Mouse (Mus musculus): ENCODE measurements around the gene Hspb6. TPM values are rescaled to one million over a fixed set of nuclear protein-coding genes. Genes with fewer than 3 reads are reported as not detected.

Gene Hspb6
- polyA plus RNA-seq, 1 experiment from 2014 or later: 27.0 TPM

DNA sequence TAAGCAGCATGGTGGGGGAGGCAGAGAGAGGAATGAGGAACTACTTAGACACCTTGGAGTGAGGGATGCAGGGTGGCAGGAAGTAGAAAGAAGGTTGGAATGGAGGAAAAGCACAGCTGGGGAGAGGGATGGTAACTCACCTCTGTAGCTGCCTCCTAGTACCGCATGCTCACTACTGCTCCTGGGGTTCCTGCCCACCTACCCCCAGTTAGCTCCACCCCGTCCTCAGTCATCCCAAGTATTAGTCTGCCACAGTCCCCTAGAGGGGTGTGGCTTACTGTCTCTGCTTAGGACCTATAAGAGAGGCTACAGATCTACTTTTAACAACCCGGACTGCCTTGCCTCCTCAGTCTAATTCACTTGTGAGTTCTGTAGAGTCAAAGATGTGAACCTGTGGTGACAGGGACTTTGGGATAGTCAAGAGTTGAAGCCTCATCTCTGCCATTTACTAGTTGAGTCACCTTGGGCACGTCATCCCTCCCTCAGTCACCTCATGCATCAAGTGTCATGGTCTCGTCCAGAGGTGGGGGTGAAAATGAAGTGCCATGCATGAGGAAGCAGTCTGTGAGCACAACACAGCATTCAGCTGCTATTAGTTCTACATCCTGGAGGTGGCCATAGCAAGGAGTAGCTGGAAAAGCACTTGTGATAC is 40.9 kb downstream of the Hspb6 start:
- whole genome bisulfite sequencing: 23% methylated on average over 5 of the region's 5 CpGs
- DNase-seq (ENCODE audit: low spot score) (peak; percentile 47), ATAC-seq (no peak)

DNA sequence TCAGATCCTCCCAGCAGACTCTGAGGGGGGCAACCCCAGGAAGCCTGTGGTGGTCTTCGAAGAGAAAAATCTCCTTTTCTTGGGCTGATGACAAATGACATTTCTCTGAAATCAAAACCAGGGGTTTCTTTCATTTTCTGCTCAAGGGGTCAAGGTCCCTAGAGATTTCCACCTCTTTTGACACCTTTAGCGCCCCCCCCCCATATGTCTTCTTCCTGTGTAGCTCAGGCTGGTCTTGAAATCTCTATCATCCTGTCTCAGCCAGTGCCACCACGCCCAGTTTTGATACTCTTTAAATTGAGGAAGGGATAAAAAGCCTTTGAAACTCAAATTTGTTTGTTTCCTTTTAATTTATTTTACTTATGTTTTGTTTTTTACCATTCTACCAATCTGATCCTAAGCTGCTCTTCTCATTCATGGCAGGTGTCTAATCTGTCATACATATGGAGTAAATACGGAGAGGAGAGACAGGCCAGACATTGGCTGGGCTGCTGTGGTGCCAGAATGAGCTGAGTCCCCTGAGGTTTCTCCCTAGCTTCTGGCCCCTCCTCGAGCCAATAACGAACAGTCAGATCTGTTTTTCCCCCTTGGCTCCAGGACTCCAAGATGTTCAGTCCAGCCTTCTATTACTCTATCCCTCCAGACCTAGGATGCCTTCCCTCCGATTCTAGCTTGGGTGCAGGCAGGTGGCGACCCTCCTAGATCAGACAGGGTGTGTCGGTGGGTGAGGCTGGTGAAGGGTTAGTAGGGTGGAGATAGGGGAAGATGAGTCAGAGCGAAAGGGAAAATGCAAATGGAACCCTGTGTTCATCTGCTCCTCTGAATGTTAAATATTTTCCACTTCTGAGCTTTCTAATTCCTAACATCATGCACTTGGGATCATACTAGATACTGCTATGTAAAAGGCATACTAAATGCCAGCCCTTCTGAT is 41.9 kb downstream of the Hspb6 start:
- H3K4me2 ChIP-seq (replicated peaks; ENCODE audit: low read depth, low read length): no peak overlapping the region
- DNase-seq (ENCODE audit: low spot score): no peak
- WGBS: 77% methylated on average over 10 of the region's 10 CpGs

More for the DNA sequence above, 40.9 kb downstream of the Hspb6 start:
- no peak overlapping the region for H3K4me2 ChIP-seq (replicated peaks; ENCODE audit: low read depth, low read length)
- H3K4me3 ChIP-seq (ENCODE audit: low read depth, low read length): no peak overlapping the region
- H3K4me1 ChIP-seq (ENCODE audit: insufficient read depth, low read depth, low read length): 0 out of 2 replicates have a peak, but pooled peaks cover 2% of the 10 kb centered on the region
- peak overlapping the region; percentile 47 for H3K27ac ChIP-seq (ENCODE audit: low read length)
- H3K27me3 ChIP-seq (replicated peaks; ENCODE audit: insufficient read depth, low read length): no peaks in the 10 kb centered on the region
- H3K36me3 ChIP-seq (ENCODE audit: insufficient read depth, low read length): no peaks in the 10 kb centered on the region
- TF ChIP-seq CTCF (IDR thresholded peaks at IDR 0.05) (peak; percentile 37), EP300 (IDR thresholded peaks at IDR 0.05) (no peak)
- H3K9me3 ChIP-seq (ENCODE audit: low read length): no peaks in the 10 kb centered on the region
- no peak overlapping the region for H3K9ac ChIP-seq (replicated peaks; ENCODE audit: low read depth)

DNA sequence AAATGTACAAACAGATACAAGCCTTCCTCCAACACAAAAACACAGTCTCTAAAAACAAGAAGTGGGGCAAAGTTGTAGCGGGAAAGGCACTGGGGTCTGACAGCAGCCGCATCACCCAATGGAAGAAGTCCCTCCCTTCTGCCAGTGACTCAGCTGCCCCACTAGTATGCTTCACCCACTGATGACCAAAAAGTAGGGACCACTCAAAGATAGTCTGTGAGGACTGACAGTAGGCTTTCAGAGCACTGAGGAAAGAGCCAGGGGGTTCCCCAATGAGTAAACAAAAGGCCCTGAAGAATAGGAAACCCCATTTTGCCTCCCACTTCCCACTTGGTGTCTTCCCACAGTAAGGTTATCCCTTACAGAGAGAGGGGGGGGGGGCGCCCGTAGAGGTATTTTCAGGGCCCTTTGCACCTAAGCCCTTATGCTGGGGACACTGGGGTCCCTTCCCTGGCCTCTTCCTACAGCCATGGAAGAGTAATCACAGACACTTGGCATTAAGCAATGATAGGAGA is 42.6 kb downstream of the Hspb6 start:
- H3K36me3 ChIP-seq (ENCODE audit: insufficient read depth, low read length): no peaks in the 10 kb centered on the region
- H3K9ac ChIP-seq (replicated peaks; ENCODE audit: low read depth): no peak overlapping the region
- 57% methylated on average over 4 of the region's 4 CpGs for WGBS
- peaks cover 2% of the 10 kb centered on the region; the same call in 1 of the 2 replicates for H3K4me1 ChIP-seq (ENCODE audit: insufficient read depth, low read depth, low read length)
- H3K9me3 ChIP-seq (ENCODE audit: low read length): no peaks in the 10 kb centered on the region
- DNase-seq (ENCODE audit: low spot score) (no peak), ATAC-seq (no peak)
- H3K4me2 ChIP-seq (replicated peaks; ENCODE audit: low read depth, low read length): no peak overlapping the region
- H3K4me3 ChIP-seq (ENCODE audit: low read depth, low read length): no peak overlapping the region
- 0 out of 2 replicates have a peak overlapping the region, but pooled peaks have one; percentile 2 for H3K27ac ChIP-seq (ENCODE audit: low read length)
- no peak for TF ChIP-seq CTCF (IDR thresholded peaks at IDR 0.05)
- TF ChIP-seq EP300 (IDR thresholded peaks at IDR 0.05): no peak
- H3K27me3 ChIP-seq (replicated peaks; ENCODE audit: insufficient read depth, low read length): no peaks in the 10 kb centered on the region

More for the DNA sequence above, 41.9 kb downstream of the Hspb6 start:
- H3K9me3 ChIP-seq (ENCODE audit: low read length): no peaks in the 10 kb centered on the region
- H3K9ac ChIP-seq (replicated peaks; ENCODE audit: low read depth): no peak overlapping the region
- no peaks in the 10 kb centered on the region for H3K27me3 ChIP-seq (replicated peaks; ENCODE audit: insufficient read depth, low read length)
- H3K4me3 ChIP-seq (ENCODE audit: low read depth, low read length): no peak overlapping the region
- ATAC-seq: no peak
- no peaks in the 10 kb centered on the region for H3K36me3 ChIP-seq (ENCODE audit: insufficient read depth, low read length)
- no peak for TF ChIP-seq EP300 (IDR thresholded peaks at IDR 0.05)
- TF ChIP-seq CTCF (IDR thresholded peaks at IDR 0.05): no peak
- peaks cover 2% of the 10 kb centered on the region; the same call in 1 of the 2 replicates for H3K4me1 ChIP-seq (ENCODE audit: insufficient read depth, low read depth, low read length)
- H3K27ac ChIP-seq (ENCODE audit: low read length): peak overlapping the region; percentile 47; the same call in 1 of the 2 replicates

DNA sequence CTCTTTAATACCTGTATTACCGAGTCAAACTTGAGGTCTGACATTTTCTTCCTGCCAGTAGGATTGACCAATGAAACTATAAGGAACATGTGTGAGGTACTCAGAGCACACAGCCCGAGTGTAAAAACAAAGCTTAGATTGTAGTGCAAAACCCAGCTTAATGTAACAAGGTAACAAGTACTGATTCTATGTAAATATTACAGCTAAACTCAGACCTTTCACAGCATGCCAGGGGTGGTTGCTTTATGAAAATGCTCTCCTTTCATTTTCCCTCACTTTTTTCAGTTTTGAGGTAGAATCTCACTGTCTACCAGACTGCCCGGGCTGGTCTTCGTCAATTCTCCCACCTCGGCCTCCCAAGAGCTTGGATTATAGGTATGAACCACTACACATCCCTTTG is 44.1 kb downstream of the Hspb6 start:
- ATAC-seq (no peak), DNase-seq (ENCODE audit: low spot score) (no peak)
- Histone ChIP-seq H3K9ac (replicated peaks; ENCODE audit: low read depth) (no peak overlapping the region), H3K4me1 (ENCODE audit: insufficient read depth, low read depth, low read length) (peaks cover 2% of the 10 kb centered on the region; the same call in 1 of the 2 replicates), H3K27me3 (replicated peaks; ENCODE audit: insufficient read depth, low read length) (no peaks in the 10 kb centered on the region), H3K36me3 (ENCODE audit: insufficient read depth, low read length) (no peaks in the 10 kb centered on the region), H3K4me3 (ENCODE audit: low read depth, low read length) (no peak overlapping the region), H3K27ac (ENCODE audit: low read length) (peak overlapping the region; percentile 65), H3K4me2 (replicated peaks; ENCODE audit: low read depth, low read length) (no peak overlapping the region), H3K9me3 (ENCODE audit: low read length) (no peaks in the 10 kb centered on the region)
- WGBS: 46% methylated on average over 5 of the region's 5 CpGs
- no peak for TF ChIP-seq CTCF (IDR thresholded peaks at IDR 0.05)
- TF ChIP-seq EP300 (IDR thresholded peaks at IDR 0.05): no peak

DNA sequence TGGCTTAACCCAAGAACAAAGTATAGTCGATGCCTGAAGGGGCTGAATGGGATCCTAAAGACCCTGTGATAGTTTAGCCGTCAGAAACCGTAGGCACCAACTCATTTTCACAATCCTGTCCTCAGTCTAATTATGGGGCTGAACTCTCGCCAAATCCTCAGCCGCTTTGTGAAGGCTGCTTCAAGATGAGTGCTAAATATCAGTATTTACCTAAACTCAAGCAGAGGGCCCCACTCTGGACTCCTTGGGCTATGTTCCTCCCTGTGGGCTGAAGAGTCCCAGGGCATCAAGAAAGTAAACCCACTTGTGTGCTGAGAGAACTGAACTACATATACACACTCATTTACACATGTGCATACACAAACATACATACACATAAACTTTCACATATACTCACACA is 44.8 kb downstream of the Hspb6 start:
- Histone ChIP-seq H3K36me3 (ENCODE audit: insufficient read depth, low read length) (no peaks in the 10 kb centered on the region), H3K27ac (ENCODE audit: low read length) (peak overlapping the region; percentile 65; the same call in 1 of the 2 replicates), H3K4me2 (replicated peaks; ENCODE audit: low read depth, low read length) (no peak overlapping the region), H3K4me3 (ENCODE audit: low read depth, low read length) (no peak overlapping the region), H3K27me3 (replicated peaks; ENCODE audit: insufficient read depth, low read length) (no peaks in the 10 kb centered on the region), H3K9ac (replicated peaks; ENCODE audit: low read depth) (no peak overlapping the region), H3K9me3 (ENCODE audit: low read length) (no peaks in the 10 kb centered on the region), H3K4me1 (ENCODE audit: insufficient read depth, low read depth, low read length) (peaks cover 2% of the 10 kb centered on the region; the same call in 1 of the 2 replicates)
- DNase-seq (ENCODE audit: low spot score): peak; percentile 75
- WGBS: 45% methylated on average over 5 of the region's 5 CpGs
- ATAC-seq: no peak
- TF ChIP-seq EP300 (IDR thresholded peaks at IDR 0.05) (peak; percentile 27; the same call in 1 of the 2 replicates), CTCF (IDR thresholded peaks at IDR 0.05) (no peak)

GRCm38 (mm10) chr7:30598786-30599185 is 46.8 kb downstream of the Hspb6 start, which contains the start of gene Zbtb32:
Zbtb32 (minus strand) TSS chr7:30598909.
- Histone ChIP-seq H3K4me2 (replicated peaks; ENCODE audit: low read depth, low read length) (no peak within 1 kb of the TSS), H3K4me1 (ENCODE audit: insufficient read depth, low read depth, low read length) (peaks cover 2% of the 10 kb centered on the region; the same call in 1 of the 2 replicates), H3K9ac (replicated peaks; ENCODE audit: low read depth) (no peak within 1 kb of the TSS), H3K27ac (ENCODE audit: low read length) (peak within 1 kb of the TSS; percentile 88), H3K36me3 (ENCODE audit: insufficient read depth, low read length) (no peaks in the 10 kb centered on the region), H3K4me3 (ENCODE audit: low read depth, low read length) (no peak within 1 kb of the TSS), H3K9me3 (ENCODE audit: low read length) (no peaks in the 10 kb centered on the region), H3K27me3 (replicated peaks; ENCODE audit: insufficient read depth, low read length) (no peaks in the 10 kb centered on the region)
- TF ChIP-seq EP300 (IDR thresholded peaks at IDR 0.05): no peak
- no peak for TF ChIP-seq CTCF (IDR thresholded peaks at IDR 0.05)
- DNase-seq (ENCODE audit: low spot score): no peak
- 84% methylated on average over 12 of the region's 12 CpGs for WGBS
- ATAC-seq: no peak

Measured in lung, postnatal 0 days (tissue).